Mouse (Mus musculus): ENCODE measurements around the gene Pde7b. TPM values are rescaled to one million over a fixed set of nuclear protein-coding genes. Genes with fewer than 3 reads are reported as not detected.

The Pde7b gene
- total RNA-seq, 2 experiments from 2014 or later: 32.5 to 41.0 TPM

DNA sequence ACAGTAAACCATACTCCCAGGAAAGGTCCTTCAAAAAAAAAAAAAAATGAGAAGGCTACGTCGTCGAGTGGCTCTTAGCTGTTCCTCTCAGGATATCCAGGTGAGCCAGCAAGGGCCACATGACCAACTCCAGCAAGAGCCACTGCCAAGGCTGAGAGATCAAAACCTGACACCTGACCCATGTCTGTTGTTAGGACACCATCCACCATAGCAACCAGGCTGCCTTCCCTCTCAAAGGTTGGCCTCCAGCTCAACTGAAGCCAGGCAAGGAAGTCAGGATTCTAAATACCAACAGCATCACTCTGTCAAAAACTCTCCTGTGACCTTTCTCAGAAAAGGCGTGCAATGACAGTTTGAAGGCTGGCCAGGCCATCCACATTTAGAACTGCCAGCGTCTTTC is 211.4 kb downstream of the Pde7b start:
- H3K4me3 ChIP-seq: no peak overlapping the region
- intact Hi-C loops (cut with DNase I): no loop called here
- H3K27ac ChIP-seq: peak overlapping the region; percentile 74
- DNase-seq: peak; percentile 71
- no peak for TF ChIP-seq CTCF (IDR thresholded peaks at IDR 0.05)

DNA sequence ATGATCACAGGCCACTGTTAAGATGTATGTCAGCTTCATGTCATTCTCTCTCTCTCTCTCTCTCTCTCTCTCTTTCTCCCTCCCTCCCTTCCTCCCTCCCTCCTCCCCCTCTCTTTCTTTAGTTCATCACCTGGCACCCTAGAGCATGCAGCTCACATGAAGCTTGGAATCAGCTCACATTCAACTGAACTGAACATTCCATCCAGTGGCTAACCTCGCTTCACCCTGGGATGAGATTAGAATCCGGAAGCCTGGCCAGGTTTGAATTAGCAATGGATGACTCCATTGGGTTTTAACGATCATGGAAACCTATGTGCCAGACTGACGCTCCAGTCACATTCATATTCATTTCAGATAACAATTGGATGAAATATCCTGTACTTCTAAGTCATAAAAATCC is 215.1 kb downstream of the Pde7b start:
- no peak for DNase-seq
- intact Hi-C loops (cut with DNase I): no loop called here
- no peak for TF ChIP-seq CTCF (IDR thresholded peaks at IDR 0.05)
- peak overlapping the region; percentile 23; the same call in 1 of the 2 replicates for H3K4me3 ChIP-seq
- H3K27ac ChIP-seq: peak overlapping the region; percentile 75

DNA sequence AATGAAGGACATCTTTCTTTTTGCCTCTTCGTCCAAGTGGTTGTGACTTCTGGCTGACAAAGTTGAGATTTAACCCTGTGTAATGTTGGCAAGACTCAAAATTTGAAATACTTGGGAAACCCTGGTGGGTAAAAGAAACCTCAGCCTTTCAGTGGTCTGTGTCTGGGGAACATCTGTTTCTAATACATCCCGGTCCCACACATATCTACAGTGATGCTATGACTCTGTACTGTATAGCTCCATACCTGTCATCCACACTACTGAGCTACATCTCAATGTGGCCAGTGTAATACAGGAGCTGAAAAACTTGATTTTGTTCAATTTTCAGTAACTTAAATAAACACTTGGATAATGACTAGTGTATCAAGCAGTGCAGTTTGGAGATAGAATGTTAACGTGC is 216.4 kb downstream of the Pde7b start:
- peak overlapping the region; percentile 50 for H3K27ac ChIP-seq

DNA sequence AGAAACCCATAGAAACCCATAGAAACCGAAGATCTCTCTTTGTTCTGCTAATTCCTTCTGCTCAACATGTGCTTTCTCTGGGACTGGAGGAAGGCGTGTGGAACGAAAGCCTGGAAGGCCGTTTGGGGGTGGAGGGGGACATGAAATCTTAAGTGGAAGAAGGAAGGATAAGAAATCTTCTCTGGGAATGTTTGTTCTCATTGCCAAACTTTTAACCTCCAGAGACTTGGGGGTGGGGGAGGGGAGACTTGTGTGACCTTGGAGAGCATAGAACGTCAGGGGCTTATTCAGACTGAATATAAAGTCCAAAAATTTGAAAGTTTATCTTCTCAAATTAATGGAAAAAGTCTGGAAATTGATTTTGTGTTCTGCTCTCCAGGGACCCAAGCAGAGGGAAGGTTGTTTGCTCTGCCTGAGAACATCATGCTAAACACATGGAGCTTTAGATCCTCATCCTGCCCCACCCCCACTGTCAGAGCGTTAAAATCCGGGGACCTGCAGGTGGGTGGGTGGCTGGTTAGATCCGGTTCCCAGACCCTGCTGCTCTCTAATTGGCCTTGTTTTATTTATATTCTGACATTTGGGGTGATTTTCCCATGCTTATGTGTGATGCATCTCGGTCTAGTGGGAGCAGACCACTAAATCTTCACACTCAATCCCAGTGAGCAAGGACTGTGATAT is 217.0 kb downstream of the Pde7b start:
- no peak for DNase-seq
- Histone ChIP-seq H3K4me3 (peak overlapping the region; percentile 10; the same call in 1 of the 2 replicates), H3K27ac (peak overlapping the region; percentile 59)
- no peak for TF ChIP-seq CTCF (IDR thresholded peaks at IDR 0.05)
- intact Hi-C loops (cut with DNase I): no loop called here

More for the DNA sequence above, 216.4 kb downstream of the Pde7b start:
- intact Hi-C loops (cut with DNase I): no loop called here
- no peak overlapping the region for H3K4me3 ChIP-seq
- no peak for TF ChIP-seq CTCF (IDR thresholded peaks at IDR 0.05)
- no peak for DNase-seq

GRCm38 (mm10) chr10:20507069-20507468 is 217.8 kb downstream of the Pde7b start:
- intact Hi-C loops (cut with DNase I): no loop called here
- no peak for DNase-seq
- H3K4me3 ChIP-seq: no peak overlapping the region
- no peak for TF ChIP-seq CTCF (IDR thresholded peaks at IDR 0.05)
- H3K27ac ChIP-seq: peak overlapping the region; percentile 59

- intact Hi-C loops (cut with DNase I): no loop called here
- Histone ChIP-seq H3K4me3 (no peak overlapping the region), H3K27ac (peak overlapping the region; percentile 59)
- TF ChIP-seq CTCF (IDR thresholded peaks at IDR 0.05): no peak
- DNase-seq: no peak
Observed at GRCm38 (mm10) chr10:20505454-20505853, 219.4 kb downstream of the Pde7b start.

GRCm38 (mm10) chr10:20504800-20505199 is 220.1 kb downstream of the Pde7b start:
- DNase-seq: no peak
- Histone ChIP-seq H3K27ac (peak overlapping the region; percentile 59; the same call in 1 of the 2 replicates), H3K4me3 (no peak overlapping the region)
- intact Hi-C loops (cut with DNase I): no loop called here
- TF ChIP-seq CTCF (IDR thresholded peaks at IDR 0.05): peak; percentile 31; the same call in 1 of the 2 replicates

GRCm38 (mm10) chr10:20503265-20504025 is 221.4 kb downstream of the Pde7b start:
- no peak overlapping the region for H3K27ac ChIP-seq
- intact Hi-C loops (cut with DNase I): no loop called here
- no peak for TF ChIP-seq CTCF (IDR thresholded peaks at IDR 0.05)

DNA sequence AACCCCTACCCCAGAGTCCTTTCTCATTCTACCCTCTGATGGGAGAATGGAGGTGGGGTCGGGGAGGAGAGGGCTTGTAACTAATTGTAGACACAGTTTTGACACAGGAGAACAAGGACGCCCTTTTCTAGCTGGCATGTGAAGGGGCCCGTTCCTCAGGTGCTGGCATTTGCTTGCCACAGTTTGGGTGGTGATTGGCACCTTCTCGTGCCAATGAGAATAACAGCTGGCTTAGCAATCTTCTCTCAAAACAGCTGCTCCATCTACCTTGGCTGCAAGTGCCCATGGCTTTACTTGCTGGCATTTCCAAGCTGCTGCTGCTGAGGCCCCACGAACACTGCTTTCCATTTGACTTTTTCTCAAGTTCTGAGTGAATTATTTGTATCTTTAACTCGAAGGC is 223.7 kb downstream of the Pde7b start:
- intact Hi-C loops (cut with DNase I): no loop called here
- Histone ChIP-seq H3K4me3 (no peak overlapping the region), H3K27ac (peak overlapping the region; percentile 51)
- no peak for TF ChIP-seq CTCF (IDR thresholded peaks at IDR 0.05)
- no peak for DNase-seq

More at GRCm38 (mm10) chr10:20503265-20504025, 221.4 kb downstream of the Pde7b start:
- H3K4me3 ChIP-seq: no peak overlapping the region
- DNase-seq: no peak

DNA sequence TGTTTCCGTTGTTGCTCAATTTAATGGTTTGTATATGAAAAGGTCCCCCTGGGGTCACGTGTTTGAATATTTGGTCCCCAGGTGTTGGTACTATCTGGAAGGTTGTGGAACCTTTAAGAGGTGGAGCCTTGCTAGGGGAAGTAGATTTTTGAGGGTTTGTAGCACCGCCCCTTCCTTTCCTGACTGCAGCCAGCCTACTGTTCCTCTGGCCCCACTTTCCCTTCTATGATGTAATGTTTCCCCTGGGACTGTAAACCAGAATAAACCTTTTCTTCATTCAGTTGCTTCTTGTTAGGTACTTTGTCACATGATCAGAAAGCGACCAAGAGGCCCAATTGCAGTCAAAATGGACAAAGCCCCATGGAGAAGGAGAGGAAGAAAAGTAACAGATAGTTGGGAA is 229.8 kb downstream of the Pde7b start:
- DNase-seq: no peak
- intact Hi-C loops (cut with DNase I): no loop called here
- TF ChIP-seq CTCF (IDR thresholded peaks at IDR 0.05): no peak
- no peak overlapping the region for H3K27ac ChIP-seq
- H3K4me3 ChIP-seq: no peak overlapping the region

GRCm38 (mm10) chr10:20493826-20494455 is 230.9 kb downstream of the Pde7b start:
- H3K4me3 ChIP-seq: no peak overlapping the region
- no peak for TF ChIP-seq CTCF (IDR thresholded peaks at IDR 0.05)
- H3K27ac ChIP-seq: no peak overlapping the region
- intact Hi-C loops (cut with DNase I): no loop called here
- DNase-seq: no peak

GRCm38 (mm10) chr10:20492216-20492964 is 232.5 kb downstream of the Pde7b start:
- intact Hi-C loops (cut with DNase I): no loop called here
- no peak for TF ChIP-seq CTCF (IDR thresholded peaks at IDR 0.05)
- no peak for DNase-seq
- peak overlapping the region; percentile 79 for H3K27ac ChIP-seq
- no peak overlapping the region; the same call in 1 of the 2 replicates for H3K4me3 ChIP-seq

All from gastrocnemius, adult 2 months (tissue).